Mouse (Mus musculus) heart, adult 2 months (tissue): ENCODE measurements around the gene Lamtor5.

Source experiments
- CTCF ChIP-seq: fragments of 200-600 bp; IDR thresholded peaks from 2 replicates; pipeline ENCODE4 v1.8.1; 2022; ENCODE audit warnings: antibody characterized with exemption, mild to moderate bottlenecking, moderate library complexity
- EP300 ChIP-seq: fragments of 200-500 bp; IDR thresholded peaks from 2 replicates; pipeline ENCODE4 v1.6.1; 2011; ENCODE audit warnings: low read depth, low read length, control low read depth; ENCODE audit not compliant: insufficient read depth
- POLR2A ChIP-seq: fragments of 200-500 bp; IDR thresholded peaks from 2 replicates; pipeline ENCODE4 v1.6.1; 2011; ENCODE audit warnings: mild to moderate bottlenecking, low read depth, low read length, control low read depth; ENCODE audit not compliant: insufficient read depth

GRCm38 (mm10) chr3:107241389-107242094, 37.1 kb upstream of the Lamtor5 start:
- no peak for TF ChIP-seq CTCF
- no peak for TF ChIP-seq POLR2A
- TF ChIP-seq EP300, result no peak
